Mouse (Mus musculus) activated CD4-positive, CD25-positive, alpha-beta regulatory T cell, adult 4 months (primary cell): Measurements from ENCODE around the gene Sgo2b. TPM values are rescaled to one million over a fixed set of nuclear protein-coding genes. Genes with fewer than 3 reads are reported as not detected.
"Not testable (repeated sequence)": the region's sequence is repeated elsewhere in the genome, so short reads cannot be mapped to it uniquely, and the experiment has no call there.

Source experiments
- ATAC-seq: one replicate; pipeline ENCODE4 v1.8.0; 2017
- polyA plus RNA-seq, 2 experiments: library from polyadenylated mRNA; unstranded; fragments of 100-300 nt; shearing (Covaris generic); gene quantifications; one replicate each; pipeline ENCODE4 v1.2.1; 2017

Gene Sgo2b
- polyA plus RNA-seq: not detected

DNA sequence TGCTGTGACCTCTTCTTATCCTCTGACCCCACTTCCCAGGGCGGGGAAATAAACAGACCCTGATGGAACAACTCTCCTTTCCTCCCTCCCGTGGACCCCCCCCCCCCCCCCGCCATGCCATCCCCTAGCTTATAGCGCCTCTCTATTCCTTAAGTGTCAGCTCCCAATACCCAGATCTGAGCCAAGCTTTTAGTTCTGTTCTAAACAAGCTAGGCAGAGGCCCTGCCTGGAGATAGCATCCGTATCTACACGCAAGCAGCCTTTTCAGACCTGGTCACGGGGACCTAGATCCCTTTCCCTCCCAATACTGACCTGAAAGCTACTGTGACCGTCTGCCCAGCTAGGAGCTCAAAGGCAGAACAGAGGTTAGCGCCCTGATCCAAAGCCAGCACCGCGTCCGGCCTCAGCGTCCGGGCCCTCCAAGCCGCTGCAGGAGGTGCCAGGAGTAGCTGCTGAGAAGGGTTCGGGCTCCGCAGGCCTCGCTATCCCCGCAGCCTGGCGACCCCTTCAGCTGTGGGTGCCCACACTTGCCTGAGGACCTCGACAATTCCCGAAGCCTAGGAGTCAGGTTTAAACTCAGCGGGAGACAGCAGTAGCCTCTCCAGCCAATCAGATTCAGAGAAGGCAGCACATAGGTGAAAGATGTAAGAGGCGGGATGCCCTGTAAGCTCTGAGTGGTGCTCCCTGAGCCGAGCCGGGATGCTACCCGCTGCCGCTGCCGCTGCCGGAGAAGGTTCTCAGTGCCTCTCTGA is at the start of gene Sgo2b:
Gene Sgo2b, minus strand, starts transcription at position 623 of the 752 bp plus-strand sequence.
- no peak for ATAC-seq

DNA sequence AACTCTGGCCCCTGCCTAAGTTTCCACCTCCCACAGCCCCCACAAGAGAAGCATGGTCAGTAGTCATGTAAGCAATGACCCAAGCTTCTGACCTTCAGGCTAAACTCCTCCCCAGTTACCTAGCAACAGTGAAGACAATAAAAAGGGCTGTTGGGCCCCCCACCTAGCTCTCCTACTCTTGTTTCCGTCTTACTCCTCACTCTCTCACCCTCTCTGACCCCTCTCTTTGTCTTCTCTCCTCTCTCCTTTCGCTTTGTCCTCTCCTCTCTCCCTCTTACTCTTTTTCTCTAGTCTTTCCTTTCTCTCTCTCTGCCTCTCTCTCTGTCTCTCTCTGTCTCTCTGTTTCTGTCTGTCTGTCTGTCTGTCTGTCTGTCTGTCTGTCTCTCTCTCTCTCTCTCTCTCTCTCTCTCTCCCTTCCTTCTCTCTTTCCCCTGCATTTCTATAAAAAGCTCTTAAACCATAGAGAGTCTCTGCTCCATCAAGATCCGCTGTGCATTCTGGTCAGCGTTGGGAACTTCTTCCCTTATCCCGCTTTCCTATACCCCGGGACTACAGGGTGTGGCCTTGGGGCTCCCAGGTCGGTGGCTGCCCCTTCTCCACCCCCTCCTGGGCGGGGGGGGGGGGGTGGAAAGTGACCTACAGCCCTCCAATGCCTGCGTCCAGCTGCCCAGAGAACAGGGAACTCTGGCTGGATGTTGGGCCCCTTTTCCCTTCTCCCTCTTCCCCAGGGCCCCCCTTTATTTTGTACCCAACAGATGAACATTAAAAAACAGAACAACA is 18.8 kb upstream of the Sgo2b start:
- not testable (repeated sequence) for ATAC-seq

DNA sequence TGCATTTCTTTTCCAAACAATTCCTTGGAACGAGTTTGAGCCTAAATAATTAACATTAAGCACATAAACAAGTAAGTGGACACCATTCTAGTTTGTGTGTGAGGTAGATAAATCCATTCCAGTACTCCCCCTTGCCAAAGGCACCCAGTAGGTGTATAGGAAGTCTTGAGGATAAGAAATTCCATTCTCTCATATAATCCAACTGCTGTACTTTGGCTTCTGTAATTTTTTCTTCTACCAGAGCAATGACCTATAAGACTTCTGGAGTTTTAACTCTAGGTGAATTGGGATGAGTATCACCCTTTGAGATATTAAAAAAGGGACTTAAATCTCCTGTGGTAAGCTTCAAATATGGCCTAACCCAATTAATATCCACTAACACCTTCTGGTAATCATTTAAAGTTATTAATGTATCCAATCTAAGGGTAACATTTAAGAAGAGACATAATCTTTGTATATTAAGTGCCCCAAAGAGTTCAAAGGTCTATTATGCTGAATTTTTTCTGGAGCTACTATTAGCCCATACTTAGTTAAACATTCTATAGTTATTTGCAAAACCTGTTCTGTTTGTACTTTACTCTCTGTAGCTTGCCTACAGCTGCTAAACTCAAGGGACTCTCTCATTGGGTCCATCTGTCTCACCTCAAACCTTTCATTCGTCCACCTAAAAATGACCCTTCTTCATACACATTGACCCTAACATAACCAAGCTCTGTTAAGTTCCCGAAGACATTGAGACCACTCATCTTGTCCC is 9.2 kb upstream of the Sgo2b start:
- no peak for ATAC-seq

DNA sequence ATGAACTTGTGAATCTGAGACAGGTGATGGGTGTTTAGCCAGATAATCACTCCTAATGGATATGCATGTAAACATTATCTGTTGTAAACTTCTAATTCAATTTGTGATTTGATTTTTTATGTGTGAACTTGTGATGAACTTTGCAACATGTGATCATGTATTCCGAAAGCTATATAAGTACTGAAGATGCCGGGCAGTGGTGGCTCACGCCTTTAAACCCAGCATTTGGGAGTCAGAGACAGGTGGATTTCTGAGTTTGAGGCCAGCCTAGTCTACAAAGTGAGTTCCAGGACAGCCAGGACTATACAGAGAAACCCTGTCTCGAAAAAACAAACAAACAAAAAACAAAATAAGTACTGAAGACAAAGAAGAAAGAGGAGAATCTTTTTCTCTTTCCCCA is 1.8 kb upstream of the Sgo2b start:
- not testable (repeated sequence) for ATAC-seq

DNA sequence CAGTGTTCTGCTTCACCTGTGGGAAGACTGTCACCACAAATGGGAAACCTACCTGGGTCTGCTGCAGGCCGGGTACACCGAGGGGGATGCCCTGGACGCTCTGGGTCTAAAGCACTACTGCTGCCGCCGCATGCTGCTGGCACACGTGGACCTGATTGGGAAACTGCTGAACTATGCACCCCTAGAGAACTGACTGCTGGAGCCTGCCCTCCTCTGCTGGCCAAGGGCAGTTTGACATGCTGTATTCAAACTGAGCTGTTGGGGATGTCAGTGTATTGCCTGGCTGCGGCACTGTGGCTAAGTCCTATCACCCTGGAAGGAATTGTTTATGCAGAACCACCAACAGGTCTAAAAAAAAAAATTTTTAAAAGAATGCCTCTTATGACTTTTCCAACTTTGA is 18.9 kb downstream of the Sgo2b start:
- ATAC-seq: no peak

DNA sequence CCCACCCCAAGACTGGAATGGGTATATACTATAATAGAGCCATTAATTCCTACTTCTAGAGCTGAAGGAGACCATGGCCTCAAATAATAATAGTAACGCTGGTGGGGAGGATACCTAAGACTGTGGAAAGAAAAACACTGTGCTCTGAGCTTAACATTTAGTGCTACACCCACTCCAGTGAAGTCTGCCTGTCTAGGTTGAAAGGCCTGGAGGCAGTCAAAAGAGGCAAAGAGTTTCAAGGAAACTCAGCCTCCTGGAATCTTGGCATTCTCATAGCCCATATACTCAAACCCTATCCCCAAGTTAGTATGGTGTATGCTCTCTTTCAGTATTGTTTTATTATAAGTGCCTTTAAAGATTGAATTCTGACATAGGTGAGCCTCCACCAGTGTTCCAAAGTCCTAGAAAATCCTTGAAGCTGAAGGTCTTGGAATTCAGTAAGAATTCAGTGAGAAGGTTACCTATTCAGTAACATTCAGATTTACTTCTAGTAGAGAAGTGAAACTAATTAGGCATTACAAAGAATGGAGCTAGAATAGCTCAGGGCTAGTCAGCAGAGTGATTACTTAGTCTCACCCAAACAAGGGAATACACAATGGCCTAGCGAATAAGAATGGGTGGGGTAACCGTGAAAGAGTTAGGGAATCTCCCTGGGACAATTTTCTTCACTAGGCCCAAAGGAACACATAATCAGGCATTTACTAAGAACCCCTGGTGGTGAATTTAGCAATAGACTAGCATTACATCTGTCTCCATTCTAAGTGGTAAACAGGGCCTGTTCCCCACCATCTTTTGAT is 22.5 kb downstream of the Sgo2b start:
- no peak for ATAC-seq

DNA sequence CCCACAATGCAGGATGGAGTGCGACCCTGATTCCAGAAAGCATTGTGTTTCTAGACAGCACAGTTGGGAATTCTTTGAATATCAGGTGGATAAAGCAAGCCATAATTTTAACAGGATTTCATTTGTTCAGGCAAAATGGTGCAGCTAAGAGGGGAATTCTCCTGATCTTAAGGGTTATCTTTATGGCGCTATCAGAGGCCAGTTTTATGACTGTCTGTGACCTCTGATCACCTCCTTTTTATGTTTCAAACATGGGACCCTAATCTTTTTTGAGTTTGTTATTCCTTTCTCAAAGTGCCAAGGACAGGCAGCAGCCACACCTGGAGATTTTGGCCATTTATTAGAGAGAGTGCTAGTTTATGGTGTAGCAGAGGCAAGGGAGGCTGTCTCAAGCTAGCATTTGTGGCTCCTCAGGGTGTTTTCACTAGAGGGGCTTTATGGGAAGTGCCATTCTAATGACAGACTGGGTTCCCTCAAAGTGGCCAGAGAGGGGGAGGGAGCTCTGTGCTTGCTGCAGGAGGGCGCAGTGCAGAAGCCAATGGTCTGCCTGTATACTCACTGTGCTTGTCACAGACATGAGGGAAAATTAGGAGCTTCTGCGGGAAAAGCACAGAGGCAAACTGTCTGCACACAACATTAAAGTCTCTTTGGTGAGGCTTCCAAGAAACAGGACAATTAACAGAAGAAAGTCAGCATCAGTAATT is 30.6 kb downstream of the Sgo2b start:
- ATAC-seq: no peak

DNA sequence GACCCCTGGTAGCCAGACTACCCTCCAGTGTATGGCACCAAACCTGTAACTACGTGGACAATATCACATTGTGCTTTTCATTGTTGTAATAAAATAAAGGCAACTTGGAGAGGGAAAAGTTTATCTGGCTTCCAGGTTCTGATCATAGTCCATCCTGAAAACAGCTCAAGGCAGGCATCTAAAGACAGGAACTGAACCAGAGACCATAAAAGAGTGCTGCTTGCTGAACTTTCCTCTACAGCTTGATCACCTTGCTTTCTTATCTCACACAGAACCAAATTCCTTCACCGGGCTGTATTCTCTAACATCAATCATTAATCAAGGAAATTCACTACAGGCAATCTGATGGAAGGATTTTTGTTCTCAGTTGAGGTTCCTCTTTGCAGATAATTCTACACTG is 57.0 kb downstream of the Sgo2b start:
- no peak for ATAC-seq

DNA sequence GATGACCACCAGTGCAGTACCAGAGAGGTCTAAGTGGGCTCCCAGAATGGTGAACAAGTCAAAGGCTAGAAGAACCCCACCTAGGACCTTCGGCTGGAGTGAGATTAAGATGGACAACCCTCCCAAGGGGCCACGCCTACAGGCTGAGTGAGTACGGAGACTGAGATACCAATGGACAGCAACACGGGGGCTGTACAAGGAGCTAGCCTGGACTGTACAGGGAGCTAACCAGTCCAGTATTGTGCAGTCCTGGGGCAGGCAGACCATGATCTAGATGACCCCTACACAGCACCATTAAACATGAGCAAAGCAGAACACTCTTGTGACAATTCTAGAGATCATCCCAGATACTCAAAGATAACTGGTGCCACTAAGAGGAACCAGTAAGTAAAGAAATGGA is 73.7 kb downstream of the Sgo2b start:
- no peak for ATAC-seq

DNA sequence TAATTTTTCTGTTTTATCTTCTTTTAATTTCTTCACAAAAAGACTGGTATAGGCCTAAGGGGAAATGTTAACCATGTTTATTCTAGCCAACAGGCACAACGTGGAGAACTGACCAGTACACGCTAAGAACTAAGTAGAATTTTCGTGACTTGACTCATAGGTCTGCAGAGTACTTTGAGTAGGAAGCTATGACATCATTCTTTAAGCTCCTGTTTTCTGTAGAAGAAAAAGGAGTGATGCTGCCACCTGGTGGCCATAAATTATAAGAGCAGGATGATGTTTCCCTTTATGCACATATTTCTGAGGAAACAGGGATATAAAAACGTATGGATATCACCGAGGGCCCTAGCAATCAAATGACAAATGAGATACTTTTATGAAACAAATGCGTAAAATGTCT is 74.7 kb downstream of the Sgo2b start:
- peak; percentile 57 for ATAC-seq

DNA sequence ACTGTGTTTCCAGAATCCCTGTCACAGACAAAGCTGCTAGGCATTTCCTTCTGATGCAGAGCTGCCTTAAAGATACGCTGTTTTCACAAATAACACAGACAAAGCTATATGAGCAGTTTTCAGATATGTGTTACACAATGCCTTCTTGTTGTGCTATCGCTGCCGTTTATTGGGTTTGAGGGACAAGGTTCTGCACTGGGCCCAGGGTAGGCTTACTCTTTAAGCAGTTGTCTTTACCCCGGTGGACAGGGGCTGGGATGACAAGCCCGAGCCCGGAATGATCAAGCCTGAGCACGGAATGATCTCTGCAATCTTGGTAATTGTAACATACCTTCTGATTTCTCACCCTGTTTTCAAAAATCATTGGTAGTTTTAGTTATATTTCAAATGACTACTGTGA is 75.1 kb downstream of the Sgo2b start:
- no peak for ATAC-seq
